Mouse (Mus musculus): Measurements from ENCODE around the gene Ablim1.

- no peak for TF ChIP-seq GATA1 (IDR thresholded peaks at IDR 0.05; ENCODE audit: low read length)
- no peak for TF ChIP-seq TAL1 (IDR thresholded peaks at IDR 0.05; ENCODE audit: low read length)
These were observed 61.8 kb downstream of the Ablim1 start for GRCm38 (mm10) chr19:57252692-57253448.
